Mouse (Mus musculus): ENCODE data around the gene Nlrp9c. TPM values are rescaled to one million over a fixed set of nuclear protein-coding genes. Genes with fewer than 3 reads are reported as not detected.
"Not testable (repeated sequence)": the region's sequence is repeated elsewhere in the genome, so short reads cannot be mapped to it uniquely, and the experiment has no call there.

The Nlrp9c gene
- polyA plus RNA-seq (2014; fragmentation: Nextera tagmentation; extraction: Ambion mirVana) = not detected in 2 replicates

GRCm38 (mm10) chr7:26403600-26403999, at the start of gene Nlrp9c:
Nlrp9c (minus strand) TSS chr7:26403700.
- not testable (repeated sequence) for H3K4me1 ChIP-seq (ENCODE audit: control insufficient read depth, insufficient read depth, low read length); H3K9me3 ChIP-seq (replicated peaks; ENCODE audit: control insufficient read depth, low read length); DNase-seq (ENCODE audit: low spot score); ATAC-seq; H3K36me3 ChIP-seq (ENCODE audit: control insufficient read depth, insufficient read depth, low read length); H3K4me3 ChIP-seq (ENCODE audit: low read depth, low read length); H3K27me3 ChIP-seq (replicated peaks; ENCODE audit: control insufficient read depth, insufficient read depth, low read length); H3K4me2 ChIP-seq (ENCODE audit: low read length); H3K9ac ChIP-seq (ENCODE audit: low read length); H3K27ac ChIP-seq (ENCODE audit: low read depth, low read length)
- 57% methylated on average over 2 of the region's 2 CpGs for WGBS

DNA sequence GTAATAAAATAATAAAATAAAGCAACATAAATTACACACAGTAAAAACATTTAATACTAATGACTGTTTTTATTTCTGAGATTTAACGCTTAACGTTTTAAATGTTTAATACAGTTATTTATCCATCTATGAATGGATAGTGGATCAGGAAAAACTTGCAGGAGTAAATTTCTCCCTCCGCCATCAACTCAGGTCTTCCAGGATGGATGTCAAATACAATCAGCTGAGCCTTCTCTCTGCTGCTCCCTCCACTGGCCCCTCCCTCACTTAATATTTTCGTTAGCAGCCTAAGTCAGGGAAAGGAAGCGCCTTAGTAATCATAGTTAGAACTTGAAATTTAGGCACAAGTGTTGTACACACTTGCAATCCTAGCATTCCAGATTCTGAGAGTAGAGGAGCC, 31.3 kb upstream of the Nlrp9c start, which contains the start of gene Nlrp4a:
Gene Nlrp4a, plus strand, starts transcription at position 301 of the 400 bp plus-strand sequence.
- Histone ChIP-seq H3K9ac (ENCODE audit: low read length) (no peak within 1 kb of the TSS), H3K9me3 (replicated peaks; ENCODE audit: control insufficient read depth, low read length) (no peaks in the 10 kb centered on the region), H3K4me3 (ENCODE audit: low read depth, low read length) (no peak within 1 kb of the TSS), H3K27me3 (replicated peaks; ENCODE audit: control insufficient read depth, insufficient read depth, low read length) (no peaks in the 10 kb centered on the region), H3K4me1 (ENCODE audit: control insufficient read depth, insufficient read depth, low read length) (no peaks in the 10 kb centered on the region), H3K4me2 (ENCODE audit: low read length) (no peak within 1 kb of the TSS), H3K27ac (ENCODE audit: low read depth, low read length) (no peak within 1 kb of the TSS), H3K36me3 (ENCODE audit: control insufficient read depth, insufficient read depth, low read length) (no peaks in the 10 kb centered on the region)
- WGBS = 84% methylated on average over 5 of the region's 5 CpGs
- DNase-seq (ENCODE audit: low spot score) = no peak
- no peak for ATAC-seq

- not testable (repeated sequence) for H3K4me2 ChIP-seq (ENCODE audit: low read length); H3K4me1 ChIP-seq (ENCODE audit: control insufficient read depth, insufficient read depth, low read length); H3K9me3 ChIP-seq (replicated peaks; ENCODE audit: control insufficient read depth, low read length); ATAC-seq; H3K9ac ChIP-seq (ENCODE audit: low read length); H3K27ac ChIP-seq (ENCODE audit: low read depth, low read length); DNase-seq (ENCODE audit: low spot score); H3K36me3 ChIP-seq (ENCODE audit: control insufficient read depth, insufficient read depth, low read length); H3K4me3 ChIP-seq (ENCODE audit: low read depth, low read length); H3K27me3 ChIP-seq (replicated peaks; ENCODE audit: control insufficient read depth, insufficient read depth, low read length)
- 88% methylated on average over 6 of the region's 6 CpGs for WGBS
Measured at GRCm38 (mm10) chr7:26391811-26392210, 11.7 kb downstream of the Nlrp9c start.

DNA sequence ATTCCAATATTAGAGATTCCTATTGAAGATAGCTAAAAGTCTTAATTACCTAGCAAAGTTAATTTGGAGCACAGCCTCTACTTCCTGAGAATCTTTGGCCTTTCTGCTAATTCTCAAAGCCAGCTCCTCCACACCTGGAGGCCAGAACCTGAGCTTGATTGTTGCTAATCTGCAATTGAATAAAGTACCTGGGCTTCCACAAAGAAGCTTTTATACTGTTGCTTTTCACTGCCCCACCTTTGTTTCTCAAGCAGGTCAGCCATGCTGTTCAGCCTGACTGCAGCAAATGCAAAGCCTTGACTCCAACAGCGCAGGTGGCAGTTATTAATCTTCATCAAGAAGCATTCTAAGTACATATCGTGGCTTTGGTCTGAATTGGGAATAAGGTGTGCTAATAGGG, 12.4 kb downstream of the Nlrp9c start:
- not testable (repeated sequence) for H3K27me3 ChIP-seq (replicated peaks; ENCODE audit: control insufficient read depth, insufficient read depth, low read length); H3K4me1 ChIP-seq (ENCODE audit: control insufficient read depth, insufficient read depth, low read length); DNase-seq (ENCODE audit: low spot score); H3K4me2 ChIP-seq (ENCODE audit: low read length); ATAC-seq; H3K9me3 ChIP-seq (replicated peaks; ENCODE audit: control insufficient read depth, low read length); H3K9ac ChIP-seq (ENCODE audit: low read length); H3K27ac ChIP-seq (ENCODE audit: low read depth, low read length); H3K4me3 ChIP-seq (ENCODE audit: low read depth, low read length); H3K36me3 ChIP-seq (ENCODE audit: control insufficient read depth, insufficient read depth, low read length)
- 89% methylated on average over 2 of the region's 2 CpGs for WGBS

- not testable (repeated sequence) for H3K9me3 ChIP-seq (replicated peaks; ENCODE audit: control insufficient read depth, low read length); ATAC-seq; H3K27me3 ChIP-seq (replicated peaks; ENCODE audit: control insufficient read depth, insufficient read depth, low read length); H3K4me3 ChIP-seq (ENCODE audit: low read depth, low read length); H3K4me2 ChIP-seq (ENCODE audit: low read length); H3K4me1 ChIP-seq (ENCODE audit: control insufficient read depth, insufficient read depth, low read length); H3K36me3 ChIP-seq (ENCODE audit: control insufficient read depth, insufficient read depth, low read length); H3K27ac ChIP-seq (ENCODE audit: low read depth, low read length); DNase-seq (ENCODE audit: low spot score); H3K9ac ChIP-seq (ENCODE audit: low read length)
- WGBS = 86% methylated on average over 5 of the region's 5 CpGs
Measured at GRCm38 (mm10) chr7:26386691-26387090, 16.8 kb downstream of the Nlrp9c start.

DNA sequence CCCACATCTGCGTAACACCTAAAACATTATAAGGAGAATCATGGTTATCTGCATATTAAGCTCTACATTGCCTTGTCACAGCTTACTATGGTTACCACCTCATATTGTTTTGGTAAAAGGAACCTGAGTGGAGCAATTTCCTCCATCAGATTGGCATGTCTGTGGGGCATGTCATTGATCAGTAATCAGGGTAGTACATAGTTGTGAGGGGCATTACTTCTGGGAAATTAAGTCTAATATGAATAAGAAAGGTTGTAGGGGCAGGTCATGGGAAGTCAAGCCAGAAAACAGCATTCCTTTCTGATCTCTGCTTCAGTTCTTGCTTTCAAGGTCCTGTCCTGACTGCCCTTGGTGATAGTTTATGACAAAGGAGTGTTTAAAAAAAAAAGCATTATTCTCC, 22.7 kb downstream of the Nlrp9c start:
- no peak overlapping the region for H3K27ac ChIP-seq (ENCODE audit: low read depth, low read length)
- no peak overlapping the region for H3K4me3 ChIP-seq (ENCODE audit: low read depth, low read length)
- ATAC-seq (no peak), DNase-seq (ENCODE audit: low spot score) (no peak)
- no peak overlapping the region for H3K4me2 ChIP-seq (ENCODE audit: low read length)
- no peaks in the 10 kb centered on the region for H3K36me3 ChIP-seq (ENCODE audit: control insufficient read depth, insufficient read depth, low read length)
- WGBS = 87% methylated on average over 1 of the region's 1 CpGs
- H3K9me3 ChIP-seq (replicated peaks; ENCODE audit: control insufficient read depth, low read length) = no peaks in the 10 kb centered on the region
- H3K9ac ChIP-seq (ENCODE audit: low read length) = no peak overlapping the region
- H3K27me3 ChIP-seq (replicated peaks; ENCODE audit: control insufficient read depth, insufficient read depth, low read length) = no peaks in the 10 kb centered on the region
- H3K4me1 ChIP-seq (ENCODE audit: control insufficient read depth, insufficient read depth, low read length) = no peaks in the 10 kb centered on the region

DNA sequence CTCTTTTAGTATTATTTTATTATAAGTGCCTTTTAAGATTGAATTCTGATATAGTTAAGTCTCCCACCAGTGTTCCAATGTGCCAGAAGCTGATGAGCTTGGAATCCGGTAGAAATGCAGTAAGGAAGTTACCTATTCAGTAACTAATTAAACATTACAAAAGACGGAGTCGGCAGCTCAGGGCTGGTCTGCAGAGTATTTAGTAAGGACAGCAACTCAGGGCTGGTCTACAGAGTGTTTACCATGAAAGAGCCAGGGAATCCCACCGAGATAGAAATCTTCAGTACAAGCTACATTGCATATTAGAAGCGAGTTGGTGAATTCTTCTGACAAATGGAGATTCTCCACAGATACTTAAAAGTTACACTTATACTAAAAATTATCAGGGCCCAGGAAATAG, 30.3 kb downstream of the Nlrp9c start:
- H3K4me1 ChIP-seq (ENCODE audit: control insufficient read depth, insufficient read depth, low read length); H3K27me3 ChIP-seq (replicated peaks; ENCODE audit: control insufficient read depth, insufficient read depth, low read length); H3K4me2 ChIP-seq (ENCODE audit: low read length); ATAC-seq; H3K9me3 ChIP-seq (replicated peaks; ENCODE audit: control insufficient read depth, low read length); H3K27ac ChIP-seq (ENCODE audit: low read depth, low read length); DNase-seq (ENCODE audit: low spot score); H3K36me3 ChIP-seq (ENCODE audit: control insufficient read depth, insufficient read depth, low read length); H3K9ac ChIP-seq (ENCODE audit: low read length); H3K4me3 ChIP-seq (ENCODE audit: low read depth, low read length): not testable (repeated sequence)
- 88% methylated on average over 5 of the region's 5 CpGs for WGBS

DNA sequence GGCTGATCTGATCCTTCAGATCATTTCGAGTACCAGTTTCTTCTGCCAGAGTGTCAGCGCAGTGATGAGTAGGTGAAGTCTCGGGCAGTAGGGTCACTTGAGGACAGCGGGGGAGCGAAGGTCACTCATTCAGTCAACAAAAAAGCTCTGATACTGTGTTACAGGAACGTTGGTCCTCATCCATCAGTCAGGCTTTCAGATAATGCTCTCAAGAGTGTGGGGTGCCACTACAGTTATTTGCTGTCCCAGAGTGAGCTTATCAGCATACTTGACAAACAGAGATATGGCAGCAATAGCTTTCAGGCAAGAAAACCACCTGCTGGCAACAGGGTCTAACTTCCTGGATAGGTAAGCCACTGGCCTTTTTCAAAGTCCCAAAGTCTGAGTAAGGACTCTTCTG, 46.8 kb downstream of the Nlrp9c start:
- DNase-seq (ENCODE audit: low spot score); H3K27me3 ChIP-seq (replicated peaks; ENCODE audit: control insufficient read depth, insufficient read depth, low read length); H3K4me1 ChIP-seq (ENCODE audit: control insufficient read depth, insufficient read depth, low read length); H3K4me2 ChIP-seq (ENCODE audit: low read length); H3K9ac ChIP-seq (ENCODE audit: low read length); ATAC-seq; H3K9me3 ChIP-seq (replicated peaks; ENCODE audit: control insufficient read depth, low read length); H3K36me3 ChIP-seq (ENCODE audit: control insufficient read depth, insufficient read depth, low read length); H3K4me3 ChIP-seq (ENCODE audit: low read depth, low read length); H3K27ac ChIP-seq (ENCODE audit: low read depth, low read length): not testable (repeated sequence)
- 96% methylated on average over 4 of the region's 6 CpGs for WGBS

GRCm38 (mm10) chr7:26352258-26352657, 51.2 kb downstream of the Nlrp9c start:
- H3K27me3 ChIP-seq (replicated peaks; ENCODE audit: control insufficient read depth, insufficient read depth, low read length); H3K36me3 ChIP-seq (ENCODE audit: control insufficient read depth, insufficient read depth, low read length); H3K27ac ChIP-seq (ENCODE audit: low read depth, low read length); ATAC-seq; H3K9me3 ChIP-seq (replicated peaks; ENCODE audit: control insufficient read depth, low read length); DNase-seq (ENCODE audit: low spot score); H3K4me2 ChIP-seq (ENCODE audit: low read length); H3K4me3 ChIP-seq (ENCODE audit: low read depth, low read length); H3K4me1 ChIP-seq (ENCODE audit: control insufficient read depth, insufficient read depth, low read length); H3K9ac ChIP-seq (ENCODE audit: low read length): not testable (repeated sequence)
- 82% methylated on average over 2 of the region's 3 CpGs for WGBS

All from forebrain, embryonic 14.5 days (tissue).